8 mouse cellular contexts compared by ENCODE assay signal in the genomic region with DNA sequence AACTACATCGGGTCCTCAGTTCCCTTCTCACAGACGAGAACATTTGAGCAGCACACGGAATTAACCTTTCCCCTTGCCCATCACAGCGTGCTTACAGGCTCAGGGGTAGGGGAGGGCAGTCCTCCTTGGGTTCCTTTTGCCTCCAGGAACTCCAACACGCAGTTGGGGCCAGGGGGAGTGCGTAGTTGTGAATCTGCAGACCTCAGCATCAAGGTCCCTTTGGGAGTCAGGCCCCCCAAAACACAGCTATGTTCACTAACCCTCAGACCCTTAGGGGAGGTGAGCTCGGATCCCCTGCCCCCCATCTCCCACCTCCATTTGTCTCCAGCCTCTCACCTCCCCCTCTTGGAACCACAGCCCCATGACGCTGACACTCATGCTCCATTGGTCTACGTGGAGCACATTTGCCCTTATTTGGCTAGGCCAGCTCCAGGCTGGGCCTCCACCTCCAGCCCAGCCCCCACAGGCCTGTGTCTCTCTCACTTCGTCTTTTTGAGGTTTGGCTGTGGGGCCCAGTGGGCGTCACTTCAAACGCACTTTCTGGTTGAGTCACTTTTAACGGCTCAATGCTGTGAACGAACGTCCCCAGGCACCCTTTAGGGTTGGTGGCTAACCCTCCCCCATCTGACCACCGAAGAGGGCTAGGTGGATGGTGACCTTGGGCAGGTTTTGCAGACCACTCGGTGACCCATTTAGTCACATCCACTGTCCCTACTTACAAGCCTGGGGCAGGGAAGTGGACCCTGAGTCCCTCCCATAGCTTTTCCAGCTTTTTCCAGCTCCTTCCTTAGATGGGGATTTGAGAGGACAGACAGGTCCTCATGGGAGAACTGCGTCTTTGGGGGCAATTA. TPM values are rescaled to one million over a fixed set of nuclear protein-coding genes. Genes with fewer than 3 reads are reported as not detected.
A peak's percentile ranks its signal among the peaks of the same experiment; 100 is the strongest.
DNase-seq lines count a peak whose midpoint lies in the region; ATAC-seq and TF ChIP-seq lines count a peak whose summit lies in the region.

No protein-coding gene starts in this region.

- 42% methylated on average over 18 of the region's 18 CpGs for WGBS in heart, embryonic 10.5 days
- 53% methylated on average over 18 of the region's 18 CpGs for WGBS in midbrain, postnatal 0 days

- 0 out of 2 replicates have a peak, but pooled peaks cover 3% of the 10 kb centered on the region for H3K27me3 ChIP-seq in heart, embryonic 10.5 days (ENCODE audit: insufficient read depth, poor library complexity, severe bottlenecking)
- no peaks in the 10 kb centered on the region for H3K27me3 ChIP-seq in midbrain, postnatal 0 days (ENCODE audit: insufficient read depth, low read length)

- no peak for ATAC-seq in midbrain, postnatal 0 days (ENCODE audit: low FRiP score)

- peaks cover 10% of the 10 kb centered on the region for H3K36me3 ChIP-seq in heart, embryonic 10.5 days
- peaks cover 5% of the 10 kb centered on the region for H3K36me3 ChIP-seq in midbrain, postnatal 0 days (ENCODE audit: insufficient read depth, low read length)

- H3K4me1 ChIP-seq in heart, embryonic 10.5 days, result peaks cover 25% of the 10 kb centered on the region
- no peaks in the 10 kb centered on the region for H3K4me1 ChIP-seq in midbrain, postnatal 0 days (ENCODE audit: insufficient read depth, low read length)

- peak; percentile 45 to 58 for DNase-seq in left cerebral cortex, adult 9 months (ENCODE audit: low spot score in 2 of 2)
- no peak for DNase-seq in left cerebral cortex, adult 18-20 months (ENCODE audit: low spot score in 2 of 2)
- peak; percentile 29 for DNase-seq in adrenal gland, adult 8-10 months
- DNase-seq in heart, embryonic 10.5 days (ENCODE audit: low spot score), result peak; percentile 94
- peak; percentile 35 to 75 for DNase-seq in left cerebral cortex, postnatal 25 days (ENCODE audit: low spot score in 2 of 2)
- DNase-seq in mesoderm, embryonic 11.5 days (ENCODE audit: low read depth, low spot score), result peak; percentile 30
- peak; percentile 48 for DNase-seq in yolk sac, embryonic 10.5 days (ENCODE audit: low spot score)
- no peak for DNase-seq in midbrain, postnatal 0 days (ENCODE audit: low spot score)

- no peaks in the 10 kb centered on the region for H3K9me3 ChIP-seq in heart, embryonic 10.5 days
- no peaks in the 10 kb centered on the region for H3K9me3 ChIP-seq in midbrain, postnatal 0 days (ENCODE audit: low read length)

- H3K9ac ChIP-seq in midbrain, postnatal 0 days (replicated peaks; ENCODE audit: low read length, poor library complexity, severe bottlenecking), result no peak overlapping the region

- H3K4me3 ChIP-seq in heart, embryonic 10.5 days, result peak overlapping the region; percentile 25
- H3K4me3 ChIP-seq in midbrain, postnatal 0 days (ENCODE audit: low read depth, low read length), result no peak overlapping the region

- no peak for TF ChIP-seq CTCF in midbrain, postnatal 0 days (IDR thresholded peaks at IDR 0.05)

- no peak overlapping the region for H3K4me2 ChIP-seq in midbrain, postnatal 0 days (ENCODE audit: low read depth, low read length, poor library complexity, severe bottlenecking)

- intact Hi-C loops in left cerebral cortex, postnatal 25 days (cut with DNase I), result loop anchor here (10.0 kb wide), 1 partner anchor 535 kb away; no protein-coding TSS in a partner anchor

- H3K27ac ChIP-seq in heart, embryonic 10.5 days, result peak overlapping the region; percentile 74
- H3K27ac ChIP-seq in midbrain, postnatal 0 days (ENCODE audit: low read depth, low read length), result no peak overlapping the region

RNA-seq across cellular contexts. Expression of gene Tspoap1, which starts 10.9 kb away (rescaled TPM):
- 100 to 1,000 TPM; 172 to 177 TPM for total RNA-seq in left cerebral cortex, adult 18-20 months (2021)
- total RNA-seq in adrenal gland, adult 8-10 months (2022), result 10 to 100 TPM in 2 of 4 experiments, 1 to 10 TPM in 2; 5.9 to 32.3 (median 18.0) TPM
- 0.95 and 1.5 TPM in 2 replicates for polyA plus RNA-seq in heart, embryonic 10.5 days (2016; fragmentation: Nextera tagmentation; extraction: Ambion mirVana)
- 100 to 1,000 TPM; 165 to 189 TPM for total RNA-seq in left cerebral cortex, postnatal 25 days (2021)
- total RNA-seq in midbrain, postnatal 0 days (2014; rRNA removed), result 206 and 215 TPM in 2 replicates
- 47.3 and 57.8 TPM in 2 replicates for polyA plus RNA-seq in midbrain, postnatal 0 days (2015; fragmentation: Nextera tagmentation; extraction: Ambion mirVana)

RNA-seq across cellular contexts. Expression of gene Supt4a, which starts 12.1 kb away (rescaled TPM):
- 10 to 100 TPM; 80.1 to 87.1 TPM for total RNA-seq in left cerebral cortex, adult 18-20 months (2021)
- total RNA-seq in adrenal gland, adult 8-10 months (2022), result 10 to 100 TPM; 73.7 to 85.1 (median 84.2) TPM
- polyA plus RNA-seq in heart, embryonic 10.5 days (2016; fragmentation: Nextera tagmentation; extraction: Ambion mirVana), result 122 and 151 TPM in 2 replicates
- 10 to 100 TPM; 69.9 to 86.3 TPM for total RNA-seq in left cerebral cortex, postnatal 25 days (2021)
- 47.8 and 55.4 TPM in 2 replicates for total RNA-seq in midbrain, postnatal 0 days (2014; rRNA removed)
- 122 and 128 TPM in 2 replicates for polyA plus RNA-seq in midbrain, postnatal 0 days (2015; fragmentation: Nextera tagmentation; extraction: Ambion mirVana)

RNA-seq across cellular contexts. Expression of gene Mpo, which starts 44.0 kb away (rescaled TPM):
- under 1 TPM in 1 of 2 experiments, not detected in 1; 0.26 TPM for total RNA-seq in left cerebral cortex, adult 18-20 months (2021)
- total RNA-seq in adrenal gland, adult 8-10 months (2022), result not detected
- 5.8 and 11.8 TPM in 2 replicates for polyA plus RNA-seq in heart, embryonic 10.5 days (2016; fragmentation: Nextera tagmentation; extraction: Ambion mirVana)
- not detected for total RNA-seq in left cerebral cortex, postnatal 25 days (2021)
- 0.19 TPM in 1 of 2 replicates, not detected in the other for total RNA-seq in midbrain, postnatal 0 days (2014; rRNA removed)
- 0.20 TPM in 1 of 2 replicates, not detected in the other for polyA plus RNA-seq in midbrain, postnatal 0 days (2015; fragmentation: Nextera tagmentation; extraction: Ambion mirVana)

Comparison
In these comparisons a context has a peak if more than half of its experiments do, and no peak if none do; other contexts are left out.
1. DNase-seq: peak in left cerebral cortex, adult 9 months (2 of 2), adrenal gland, adult 8-10 months (single experiment), heart, embryonic 10.5 days (single experiment), left cerebral cortex, postnatal 25 days (2 of 2), mesoderm, embryonic 11.5 days (single experiment) and yolk sac, embryonic 10.5 days (single experiment); none in left cerebral cortex, adult 18-20 months (0 of 2) and midbrain, postnatal 0 days (single experiment).